Mouse (Mus musculus): Measurements from ENCODE around the gene Sipa1l3.

GRCm38 (mm10) chr7:29318115-29318911 lies 200.1 kb downstream of the Sipa1l3 start:
- TF ChIP-seq CTCF (conservative IDR thresholded peaks at IDR 0.05; ENCODE audit: low read length), result no peak
- TF ChIP-seq NANOG (IDR thresholded peaks at IDR 0.05; ENCODE audit: borderline replicate concordance, low read length), result no peak
- no peak for TF ChIP-seq POU5F1 (IDR thresholded peaks at IDR 0.05; ENCODE audit: borderline replicate concordance, low read length)

Measured in E14TG2a.4 (cell line).